Mouse (Mus musculus): ENCODE measurements around the gene Map4k3.

Gene Map4k3

GRCm38 (mm10) chr17:80683821-80684576 is 44.3 kb downstream of the Map4k3 start:
- DNase-seq (ENCODE audit: low read depth, low spot score): peak; percentile 73

GRCm38 (mm10) chr17:80683041-80683440 is 45.2 kb downstream of the Map4k3 start:
- DNase-seq (ENCODE audit: low read depth, low spot score): no peak

DNA sequence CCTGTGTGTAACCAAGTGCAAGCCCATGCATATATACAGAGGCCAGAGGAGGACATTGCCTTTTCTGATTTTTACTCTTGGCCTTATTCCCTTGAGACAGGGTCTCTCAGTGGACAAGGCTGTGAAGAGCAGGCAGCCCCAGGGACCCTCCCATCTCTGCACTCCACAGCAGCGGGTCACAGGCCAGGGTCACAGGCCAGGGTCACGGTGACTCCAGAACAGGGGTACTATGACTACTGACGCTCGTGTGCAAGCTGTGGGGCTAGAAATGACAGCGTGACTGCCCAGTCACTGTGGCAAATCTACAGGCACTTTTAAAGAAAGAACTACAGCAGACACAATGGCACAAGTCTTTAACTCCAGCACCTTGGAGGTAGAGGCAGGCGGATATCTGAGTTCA is 50.1 kb downstream of the Map4k3 start:
- no peak for DNase-seq (ENCODE audit: low read depth, low spot score)

DNA sequence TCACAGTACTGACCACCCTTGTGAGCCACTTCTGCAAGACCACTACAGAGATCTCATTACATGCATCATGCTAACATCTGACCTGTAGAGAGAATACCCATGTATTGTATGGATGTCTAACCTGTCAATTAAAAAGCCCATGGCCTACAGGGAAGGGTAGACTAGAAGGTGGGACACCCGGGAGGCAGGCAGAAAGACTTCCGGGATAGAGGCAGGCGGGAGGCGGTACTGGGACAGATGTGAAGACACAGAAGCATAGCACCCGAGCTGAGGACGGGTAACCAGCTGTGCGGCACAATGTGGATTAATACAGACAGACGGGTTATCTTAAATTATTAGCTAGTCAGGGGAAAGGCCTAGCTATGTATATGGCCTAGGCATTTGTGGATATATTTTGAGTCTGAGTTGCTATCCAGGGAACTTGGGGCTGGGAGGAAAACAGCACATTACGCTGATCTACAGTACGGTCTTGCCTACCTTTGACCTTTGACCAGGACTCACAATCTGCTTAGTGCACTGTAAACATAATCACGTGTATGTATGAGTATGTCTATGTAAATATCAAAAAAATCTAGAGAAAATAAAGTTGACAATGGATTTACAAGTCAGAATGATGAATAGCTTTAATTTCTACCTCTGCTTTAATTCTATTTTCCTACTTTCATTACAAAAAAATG is 51.3 kb downstream of the Map4k3 start:
- DNase-seq (ENCODE audit: low read depth, low spot score): no peak

DNA sequence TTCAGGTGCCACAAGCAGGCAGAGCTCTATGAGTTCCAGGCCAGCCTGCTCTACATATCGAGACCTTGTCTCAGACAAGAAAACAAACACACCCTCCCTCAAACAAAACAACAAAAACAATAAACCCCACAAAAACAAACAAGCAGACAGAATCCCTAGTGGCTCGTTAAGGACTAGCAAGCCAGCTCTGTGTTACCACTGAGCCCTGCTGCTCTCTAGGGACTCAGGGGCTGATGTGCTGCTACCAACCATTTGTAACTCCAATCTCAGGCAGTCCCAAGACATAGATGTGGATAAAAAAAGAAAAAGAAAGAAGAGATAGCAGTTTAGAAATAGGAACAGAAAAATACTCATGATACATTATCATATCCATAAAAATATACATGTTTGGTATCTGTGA is 52.1 kb downstream of the Map4k3 start:
- DNase-seq (ENCODE audit: low read depth, low spot score): no peak

DNA sequence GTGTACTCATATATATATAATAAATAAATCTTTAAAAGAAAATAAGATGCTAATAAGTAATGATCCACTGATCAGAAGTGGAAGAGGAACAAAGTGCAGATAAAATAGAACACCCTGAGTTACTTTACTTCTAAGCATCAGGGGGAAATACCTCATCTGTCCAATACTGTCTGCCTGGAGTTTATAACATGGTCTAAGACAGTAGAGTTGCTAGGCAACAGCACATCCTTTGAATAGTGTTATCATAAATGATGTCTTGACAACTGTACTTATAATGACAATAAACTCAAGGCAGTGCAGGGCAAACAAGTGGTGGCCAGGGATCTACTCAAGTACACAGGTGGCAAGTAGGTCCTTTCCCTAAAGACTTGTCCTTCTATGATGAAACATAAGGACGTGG is 57.9 kb downstream of the Map4k3 start:
- no peak for DNase-seq (ENCODE audit: low read depth, low spot score)

DNA sequence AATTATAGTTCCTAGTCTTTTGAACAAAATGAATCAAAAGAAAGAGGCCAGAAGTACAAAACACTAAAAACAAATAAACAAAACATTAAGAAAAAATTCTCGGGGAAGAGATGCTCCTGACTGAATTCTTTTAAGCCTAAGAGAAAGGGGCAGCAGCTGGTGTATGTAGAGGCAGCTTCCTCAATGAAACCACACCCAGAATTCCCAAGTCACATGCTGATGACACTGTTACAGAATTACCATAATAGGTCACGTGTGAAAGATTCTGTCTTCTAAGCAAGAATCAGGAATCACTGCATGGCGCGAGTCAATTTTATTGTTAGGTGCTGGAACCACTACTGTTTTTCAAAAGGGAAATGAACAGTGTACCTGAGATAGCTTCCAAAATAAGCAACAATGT is 64.7 kb downstream of the Map4k3 start:
- DNase-seq (ENCODE audit: low read depth, low spot score): no peak

DNA sequence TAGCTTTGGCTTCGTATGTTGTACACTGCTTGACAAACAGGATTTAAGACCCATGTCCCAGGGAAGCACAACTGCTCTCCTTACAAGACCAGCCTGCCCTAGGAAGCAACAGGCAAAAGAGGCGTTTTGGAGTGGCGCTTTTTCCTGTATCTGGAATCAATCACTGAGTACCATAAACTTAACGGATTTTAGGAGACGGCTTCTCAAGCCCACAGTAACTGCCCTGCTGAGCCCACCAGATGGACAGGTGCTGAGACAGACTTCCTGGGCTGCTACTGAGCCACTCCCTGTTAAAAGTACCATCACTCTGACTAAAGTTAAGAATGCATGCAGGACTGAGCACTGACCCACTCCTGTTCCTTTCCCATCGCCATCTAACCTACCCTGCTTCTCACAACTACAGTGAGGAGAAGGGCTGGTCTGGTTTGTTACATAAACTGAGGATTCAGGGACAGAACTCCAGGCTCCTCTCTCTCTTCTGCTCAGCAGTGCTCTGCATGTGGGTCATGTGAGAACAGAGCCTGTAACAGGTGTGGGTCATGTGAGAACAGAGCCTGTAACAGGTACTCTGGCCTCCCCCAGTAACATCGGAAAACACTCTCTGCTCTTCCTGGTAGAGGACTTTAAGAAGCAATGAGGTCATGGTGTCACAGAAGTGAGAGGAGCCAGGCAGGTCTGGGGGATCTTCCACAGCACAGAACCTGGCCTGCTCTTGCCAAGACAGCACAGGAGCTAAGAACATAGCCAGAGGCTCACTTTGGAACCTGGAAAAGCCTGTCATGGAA is 65.3 kb downstream of the Map4k3 start:
- DNase-seq (ENCODE audit: low read depth, low spot score): no peak

DNA sequence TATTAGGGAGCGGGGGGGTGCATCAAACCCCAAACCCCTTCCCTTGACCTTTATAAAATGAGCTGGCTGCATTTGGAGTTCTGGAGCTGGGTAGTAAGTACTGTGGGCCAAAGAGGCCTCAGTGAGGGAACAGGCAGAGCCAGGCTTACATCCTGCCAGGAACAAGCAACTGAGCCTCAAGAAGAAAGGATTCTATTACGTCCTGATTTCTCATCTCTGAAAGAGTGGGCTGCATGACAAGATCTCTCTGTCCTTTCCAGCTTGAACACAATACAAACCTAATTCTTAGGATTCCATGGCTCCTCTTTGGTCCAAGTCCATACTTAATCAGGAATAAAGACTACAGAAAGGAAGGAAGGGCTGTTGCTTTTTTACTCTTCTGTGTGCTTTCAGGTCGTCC is 66.4 kb downstream of the Map4k3 start:
- DNase-seq (ENCODE audit: low read depth, low spot score): peak; percentile 43

GRCm38 (mm10) chr17:80660707-80661380 is 67.4 kb downstream of the Map4k3 start:
- DNase-seq (ENCODE audit: low read depth, low spot score): no peak

DNA sequence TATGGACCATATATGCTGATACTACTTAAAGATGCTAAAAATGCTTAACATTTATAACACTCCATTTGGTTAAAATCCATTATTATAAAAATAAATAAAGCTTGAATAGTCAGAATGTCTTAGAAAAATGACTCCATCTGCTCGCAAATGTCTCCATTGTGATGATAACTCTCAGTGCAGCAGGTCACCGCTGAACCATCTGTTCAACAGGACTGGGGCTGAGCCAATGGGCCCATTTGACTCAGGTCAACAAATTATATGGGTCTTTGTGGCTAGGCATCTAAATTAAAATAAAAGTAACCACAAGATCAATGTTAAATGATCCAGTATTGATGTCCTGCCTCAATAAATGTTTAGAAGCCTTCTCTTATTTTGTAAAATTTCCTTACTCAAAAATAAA is 68.1 kb downstream of the Map4k3 start:
- DNase-seq (ENCODE audit: low read depth, low spot score): peak; percentile 94

GRCm38 (mm10) chr17:80659821-80660220 is 68.5 kb downstream of the Map4k3 start:
- DNase-seq (ENCODE audit: low read depth, low spot score): peak; percentile 58

GRCm38 (mm10) chr17:80654323-80654722 is 74.0 kb downstream of the Map4k3 start:
- DNase-seq (ENCODE audit: low read depth, low spot score): no peak

DNA sequence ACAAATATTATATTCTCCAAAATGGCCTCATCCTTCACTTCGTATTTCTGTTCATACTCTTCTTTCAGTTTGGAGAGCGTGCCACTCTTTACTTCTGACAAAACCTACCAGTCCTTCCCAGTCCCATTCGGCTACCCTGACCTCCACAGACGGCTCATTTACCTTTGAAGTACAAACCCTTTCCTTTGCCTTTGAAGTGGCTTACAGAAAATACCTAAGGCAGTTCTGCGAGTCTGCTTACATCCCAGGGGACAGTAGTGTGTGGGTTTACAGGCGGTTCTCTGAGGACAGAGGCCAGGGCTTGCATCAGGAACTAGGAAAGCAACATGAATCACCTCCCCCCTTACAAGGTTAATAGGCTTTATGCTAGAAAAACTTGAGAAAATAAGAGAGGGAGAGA is 75.5 kb downstream of the Map4k3 start:
- no peak for DNase-seq (ENCODE audit: low read depth, low spot score)

- peak; percentile 67 for DNase-seq (ENCODE audit: low read depth, low spot score)
Measured at GRCm38 (mm10) chr17:80646843-80647242, 81.4 kb downstream of the Map4k3 start.

GRCm38 (mm10) chr17:80646131-80646530 is 82.2 kb downstream of the Map4k3 start:
- no peak for DNase-seq (ENCODE audit: low read depth, low spot score)

DNA sequence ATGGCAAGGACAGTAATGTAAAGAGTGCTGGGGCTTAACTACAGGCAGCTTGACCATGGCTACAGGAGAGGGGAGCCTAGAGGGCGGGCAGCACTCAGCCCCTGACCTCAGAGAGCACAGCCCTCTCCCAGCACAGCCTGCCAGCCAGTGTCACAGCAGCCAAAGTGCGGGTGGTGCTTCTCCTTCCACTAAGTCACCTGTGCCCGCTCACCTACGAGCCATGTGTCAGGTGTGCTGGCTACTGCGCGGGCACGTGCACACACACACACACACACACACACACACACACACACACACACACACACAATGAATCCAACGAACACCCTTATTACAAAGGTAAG is 82.6 kb downstream of the Map4k3 start:
- no peak for DNase-seq (ENCODE audit: low read depth, low spot score)

- no peak for DNase-seq (ENCODE audit: low read depth, low spot score)
Measured at GRCm38 (mm10) chr17:80644983-80645693, 83.1 kb downstream of the Map4k3 start.

DNA sequence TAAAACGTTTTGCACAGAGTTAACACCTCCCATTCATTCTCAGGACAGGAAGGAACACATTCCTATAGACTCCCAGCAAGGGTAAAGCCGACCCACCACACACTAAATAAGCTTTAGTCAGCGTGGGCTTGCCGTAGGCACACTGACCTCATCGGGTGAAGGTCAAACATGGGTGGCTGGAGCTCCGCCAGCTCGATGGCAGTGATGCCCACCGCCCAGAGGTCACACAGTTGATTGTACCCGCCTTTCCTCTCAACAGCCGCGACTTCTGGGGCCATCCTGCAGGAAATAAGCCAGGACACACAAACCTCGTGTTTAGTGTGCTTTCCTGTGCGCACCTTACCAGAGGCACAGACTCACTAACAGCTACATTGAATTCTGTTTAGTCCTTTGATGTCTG is 83.7 kb downstream of the Map4k3 start:
- DNase-seq (ENCODE audit: low read depth, low spot score): no peak

- DNase-seq (ENCODE audit: low read depth, low spot score): peak; percentile 54
Measured at GRCm38 (mm10) chr17:80638121-80638520, 90.2 kb downstream of the Map4k3 start.

- no peak for DNase-seq (ENCODE audit: low read depth, low spot score)
Measured at GRCm38 (mm10) chr17:80635794-80636193, 92.5 kb downstream of the Map4k3 start.
